Mouse (Mus musculus) heart, postnatal 14 days (tissue): ENCODE results near the gene Lin28a. TPM values are rescaled to one million over a fixed set of nuclear protein-coding genes. Genes with fewer than 3 reads are reported as not detected.

Experiments
- DNase-seq, 2 experiments: peaks; one replicate each; pipeline ENCODE4 v3.0.0; 2021 to 2022
- intact Hi-C: fragments of 180-260 bp; cut with DNase I; formaldehyde crosslinking; loops from one replicate; pipeline ENCODE4 v1.15.1; 2025
- long read RNA-seq, 2 experiments: library from polyadenylated mRNA; stranded (forward); transcript quantifications; one replicate each; pipeline ENCODE4 v2.0.0; 2021
- total RNA-seq, 2 experiments: library from RNA; stranded (reverse); gene quantifications; 2 replicates each; pipeline ENCODE4 v1.2.3; 2021

Lin28a gene
- total RNA-seq = not detected
- long read RNA-seq, experiment 1 = 0 reads
- long read RNA-seq, experiment 2 = 0 reads

- intact Hi-C loops = no loop called here
Measured at GRCm38 (mm10) chr4:134018779-134019145, at the start of gene Lin28a. Gene Lin28a, minus strand, starts transcription at chr4:134018841.

GRCm38 (mm10) chr4:134067833-134068544, 49.3 kb upstream of the Lin28a start:
- DNase-seq = no peak
- intact Hi-C loops = no loop called here

More at GRCm38 (mm10) chr4:134018779-134019145, at the start of gene Lin28a:
- no peak for DNase-seq

- no peak for DNase-seq
- intact Hi-C loops = no loop called here
Measured at GRCm38 (mm10) chr4:134067383-134067782, 48.7 kb upstream of the Lin28a start.

- no peak for DNase-seq
- intact Hi-C loops = no loop called here
Measured at GRCm38 (mm10) chr4:134065431-134066004, 46.9 kb upstream of the Lin28a start.

- intact Hi-C loops = no loop called here
- no peak for DNase-seq
Measured at GRCm38 (mm10) chr4:134062561-134062960, 43.9 kb upstream of the Lin28a start.

GRCm38 (mm10) chr4:134061944-134062446, 43.4 kb upstream of the Lin28a start:
- no peak for DNase-seq
- intact Hi-C loops = no loop called here

GRCm38 (mm10) chr4:134061166-134061830, 42.7 kb upstream of the Lin28a start:
- DNase-seq = no peak
- intact Hi-C loops = no loop called here

GRCm38 (mm10) chr4:134060135-134060865, 41.7 kb upstream of the Lin28a start, which contains the start of gene Crybg2:
Gene Crybg2, plus strand, starts transcription at chr4:134060815.
- intact Hi-C loops = no loop called here
- no peak for DNase-seq

- no peak for DNase-seq
- intact Hi-C loops = no loop called here
Measured at GRCm38 (mm10) chr4:134058908-134059307, 40.3 kb upstream of the Lin28a start.

- DNase-seq = no peak
- intact Hi-C loops = no loop called here
Measured at GRCm38 (mm10) chr4:134058166-134058715, 39.6 kb upstream of the Lin28a start.

- no peak for DNase-seq
- intact Hi-C loops = no loop called here
Measured at GRCm38 (mm10) chr4:134053538-134053937, 34.9 kb upstream of the Lin28a start, which contains the start of gene Zfp683. Gene Zfp683, plus strand, starts transcription at chr4:134053838.

- peak; percentile 53 to 63 for DNase-seq
- intact Hi-C loops = no loop called here
Measured at GRCm38 (mm10) chr4:134052560-134052959, 33.9 kb upstream of the Lin28a start.

- intact Hi-C loops = no loop called here
- DNase-seq = no peak
Measured at GRCm38 (mm10) chr4:134051912-134052311, 33.3 kb upstream of the Lin28a start.

- intact Hi-C loops = no loop called here
- no peak for DNase-seq
Measured at GRCm38 (mm10) chr4:134047648-134048047, 29.0 kb upstream of the Lin28a start.

GRCm38 (mm10) chr4:134043041-134043440, 24.4 kb upstream of the Lin28a start:
- intact Hi-C loops = no loop called here
- DNase-seq = no peak

- DNase-seq = peak; percentile 15 to 32
- intact Hi-C loops = no loop called here
Measured at GRCm38 (mm10) chr4:134041317-134042123, 22.9 kb upstream of the Lin28a start.

GRCm38 (mm10) chr4:134035953-134036352, 17.3 kb upstream of the Lin28a start:
- intact Hi-C loops = loop anchor here (2.0 to 5.0 kb wide), 4 partner anchors 43 to 256 kb away; no protein-coding TSS in a partner anchor
- peak; percentile 74 to 84 for DNase-seq

GRCm38 (mm10) chr4:134025802-134026201, 7.2 kb upstream of the Lin28a start:
- no peak for DNase-seq
- intact Hi-C loops = no loop called here

- peak; percentile 82 to 86 for DNase-seq
- intact Hi-C loops = no loop called here
Measured at GRCm38 (mm10) chr4:134020621-134021020, 2.0 kb upstream of the Lin28a start.
